Mouse (Mus musculus) lung, postnatal 14 days (tissue): ENCODE measurements at regions not wholly inside any gene's neighbourhood (a gene's known extent, or its start where the extent isn't known, plus 50 kb on each side); places are given as distances from the start of the nearest gene placed in this dataset.

Experiments
- DNase-seq: peaks from one replicate; pipeline ENCODE4 v3.0.0; 2021

GRCm38 (mm10) chr17:89802148-89802547 is 108.1 kb downstream of the Gm10184 start:
- DNase-seq = no peak

GRCm38 (mm10) chr17:89777570-89777969 is 132.7 kb downstream of the Gm10184 start:
- no peak for DNase-seq

DNA sequence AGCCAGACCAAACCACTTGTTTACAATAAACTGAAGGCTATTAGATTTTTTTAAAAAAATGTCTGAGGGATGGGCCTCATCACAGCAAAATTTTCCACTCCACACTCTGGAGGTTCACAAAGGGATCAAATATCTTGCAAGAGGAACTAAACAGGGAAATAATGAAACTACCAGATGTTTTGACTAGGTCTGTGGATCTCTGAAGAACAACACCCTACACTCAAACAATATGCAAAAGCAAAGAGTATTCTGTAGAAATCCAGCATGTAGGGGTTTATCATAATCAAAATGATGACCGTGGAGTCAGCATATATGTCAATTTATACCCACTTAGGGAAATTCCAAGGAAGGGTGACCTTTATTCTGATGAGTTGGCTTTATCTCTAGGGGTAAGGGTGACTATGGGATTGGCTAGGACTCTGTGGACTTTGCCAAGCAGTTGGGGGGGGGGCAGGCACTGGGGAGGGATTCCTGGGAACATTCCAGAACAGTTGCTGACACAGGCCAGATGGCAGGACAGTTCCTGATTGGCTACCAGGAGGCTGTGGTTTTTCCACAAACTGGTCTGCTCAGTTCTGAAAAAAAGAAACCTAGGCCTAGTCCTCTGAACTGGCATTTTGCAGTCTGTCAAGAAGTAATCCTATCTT is 143.9 kb downstream of the Gm10184 start:
- peak; percentile 3 for DNase-seq

DNA sequence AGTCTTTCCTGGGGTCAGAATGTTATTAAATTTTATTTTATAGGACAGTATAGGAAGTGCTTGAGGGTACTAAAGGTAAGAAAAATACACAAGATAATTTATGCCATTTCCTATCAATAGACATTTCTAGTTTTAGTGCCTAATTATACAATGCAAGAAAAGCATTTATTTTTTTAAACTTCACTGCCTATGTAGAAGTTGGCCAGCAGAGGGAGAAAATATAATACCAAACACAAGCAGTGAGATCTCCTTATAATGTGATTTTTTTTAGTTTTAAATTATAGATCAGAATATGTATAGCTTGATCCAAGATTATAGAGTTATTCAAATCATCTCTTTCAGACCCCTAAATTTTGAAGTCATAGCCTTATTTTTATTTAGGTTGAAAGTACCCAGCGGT is 172.8 kb downstream of the Gm10184 start:
- no peak for DNase-seq

DNA sequence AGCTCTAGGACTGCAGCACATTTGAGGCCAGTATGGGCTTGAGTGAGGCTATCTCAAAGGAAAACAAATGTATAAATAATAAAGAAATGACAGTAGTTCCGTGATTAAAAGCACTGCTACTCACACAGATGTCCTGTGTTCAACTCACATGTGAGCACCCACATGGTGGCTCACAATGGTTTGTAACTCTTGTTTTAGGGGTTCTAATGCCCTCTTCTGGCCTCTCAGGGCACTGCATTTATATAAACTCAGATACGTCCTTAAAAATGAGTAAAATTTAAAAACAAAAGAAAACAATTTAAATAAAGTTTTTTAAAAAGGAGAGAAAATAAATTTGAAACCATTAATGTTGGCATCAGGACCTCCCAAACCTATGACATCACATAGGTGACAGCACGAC is 184.7 kb downstream of the Gm10184 start:
- no peak for DNase-seq

- DNase-seq = no peak
Observed at GRCm38 (mm10) chr17:89681798-89682197, 228.5 kb downstream of the Gm10184 start.

GRCm38 (mm10) chr17:89658326-89658725 is 251.9 kb downstream of the Gm10184 start:
- no peak for DNase-seq

DNA sequence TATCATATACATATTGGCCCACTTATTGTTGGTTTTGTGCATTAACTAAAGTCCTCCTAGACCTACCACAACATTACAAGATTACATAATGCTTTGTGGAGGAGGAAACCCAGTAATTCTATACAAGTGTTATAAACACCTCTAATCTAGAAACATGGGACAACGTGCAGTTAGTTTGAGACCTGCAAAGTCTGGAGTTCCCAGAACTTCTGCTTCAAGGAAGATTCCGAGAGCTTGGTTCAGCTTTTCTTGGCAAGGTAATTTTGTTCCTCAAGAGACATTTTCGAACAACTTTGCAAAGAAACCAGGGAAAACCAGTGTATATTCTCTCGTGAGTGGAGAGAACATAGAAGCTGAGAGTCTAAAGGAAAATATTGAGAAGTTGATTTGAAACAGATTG is 254.0 kb downstream of the Gm10184 start:
- no peak for DNase-seq

DNA sequence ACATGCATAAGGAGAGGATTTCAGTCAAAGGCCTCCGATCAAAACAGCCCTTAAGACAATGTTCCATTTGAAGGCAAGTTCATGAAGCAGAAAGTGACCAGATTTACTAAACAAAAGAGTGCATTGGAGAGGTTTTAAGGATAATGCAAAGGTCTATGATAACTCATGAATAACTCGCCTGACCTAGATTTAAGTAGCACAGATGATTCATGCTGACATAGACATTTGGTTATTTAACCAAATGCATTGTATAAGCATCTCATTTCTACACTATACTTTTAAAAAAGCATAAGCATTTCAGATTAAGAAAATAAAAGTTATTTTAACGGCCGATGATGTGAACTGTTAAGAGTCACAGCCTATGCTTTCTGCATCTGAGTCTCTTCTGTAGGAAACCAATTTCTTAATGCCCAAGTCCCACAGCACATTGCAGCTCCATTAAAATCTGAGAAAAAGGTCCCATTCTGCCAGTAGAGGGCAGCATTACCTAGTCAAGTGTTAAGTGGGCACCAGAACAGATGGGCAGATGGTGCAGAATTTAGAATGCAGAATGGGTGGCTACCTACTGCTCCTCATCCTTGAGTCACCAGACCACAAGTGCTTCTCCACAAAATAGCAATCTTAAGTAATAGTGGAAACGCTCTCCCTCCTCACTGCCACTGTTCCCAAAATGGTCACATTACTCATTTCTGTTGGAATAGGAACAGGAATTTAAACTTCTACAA is 256.0 kb downstream of the Gm10184 start:
- DNase-seq = peak; percentile 16

- no peak for DNase-seq
Observed at GRCm38 (mm10) chr17:89646000-89646399, 264.2 kb downstream of the Gm10184 start.
